Mouse (Mus musculus): ENCODE data around the gene Lrmda.
A peak's percentile ranks its signal among the peaks of the same experiment; 100 is the strongest.

GRCm38 (mm10) chr14:21988577-21989290 lies 30.8 kb upstream of the Lrmda start:
- TF ChIP-seq CTCF (IDR thresholded peaks at IDR 0.05; ENCODE audit: extremely low read depth, insufficient read length, insufficient replicate concordance, low read depth, low read length): no peak
- 0 out of 2 replicates have a peak, but pooled peaks have one; percentile 34 for TF ChIP-seq POLR2A (IDR thresholded peaks at IDR 0.05; ENCODE audit: low read depth, low read length)
